Mouse (Mus musculus) G1E (cell line): ENCODE results near the gene Psg16.

Source experiments
- GATA1 ChIP-seq: IDR thresholded peaks from 2 replicates; pipeline ENCODE4 v1.6.1; 2012; ENCODE audit warnings: borderline replicate concordance, low read length, inconsistent platforms, mixed read lengths
- POLR2AphosphoS5 ChIP-seq: IDR thresholded peaks from 2 replicates; pipeline ENCODE4 v1.6.1; 2012; ENCODE audit warnings: low read depth, low read length, inconsistent platforms; ENCODE audit not compliant: insufficient replicate concordance

- TF ChIP-seq POLR2AphosphoS5 = no peak
- TF ChIP-seq GATA1 = no peak
Observed at GRCm38 (mm10) chr7:17159011-17159410, 85.2 kb downstream of the Psg16 start.
